Mouse (Mus musculus) midbrain, embryonic 14.5 days (tissue): Measurements from ENCODE around the gene Figla. TPM values are rescaled to one million over a fixed set of nuclear protein-coding genes. Genes with fewer than 3 reads are reported as not detected.
"Not testable (repeated sequence)": the region's sequence is repeated elsewhere in the genome, so short reads cannot be mapped to it uniquely, and the experiment has no call there.

ENCODE experiments used
- ATAC-seq: fragments of 200-750 bp; cut with Nextera tagmentation; 2 replicates; pipeline ENCODE4 v1.8.0; 2017; ENCODE audit warnings: moderate number of reproducible peaks, moderate library complexity; ENCODE audit not compliant: low FRiP score, low TSS enrichment
- DNase-seq: peaks from one replicate; pipeline ENCODE4 v3.0.0-alpha.2; 2015
- H3K27ac ChIP-seq: fragments of 300-500 bp; sonication (generic); replicated peaks from 2 replicates; pipeline ENCODE4 v1.5.1; 2014; ENCODE audit warnings: mild to moderate bottlenecking, low read depth, low read length, moderate library complexity
- H3K27me3 ChIP-seq: fragments of 300-500 bp; sonication (generic); 2 replicates; pipeline ENCODE4 v1.6.1; 2014; ENCODE audit warnings: low read length, control low read depth, mixed read lengths; ENCODE audit not compliant: control insufficient read depth, insufficient read depth
- H3K36me3 ChIP-seq: fragments of 300-500 bp; sonication (generic); 2 replicates; pipeline ENCODE4 v1.6.1; 2014; ENCODE audit warnings: low read length, control low read depth; ENCODE audit not compliant: control insufficient read depth, insufficient read depth
- H3K4me1 ChIP-seq: fragments of 300-500 bp; sonication (generic); 2 replicates; pipeline ENCODE4 v1.6.1; 2014; ENCODE audit warnings: mild to moderate bottlenecking, antibody characterized with exemption, low read length, control low read depth; ENCODE audit not compliant: control insufficient read depth, insufficient read depth
- H3K4me2 ChIP-seq: fragments of 300-500 bp; sonication (generic); 2 replicates; pipeline ENCODE4 v1.6.1; 2014; ENCODE audit warnings: mild to moderate bottlenecking, low read length, moderate library complexity
- H3K4me3 ChIP-seq: fragments of 300-500 bp; sonication (generic); replicated peaks from 2 replicates; pipeline ENCODE4 v1.5.1; 2014; ENCODE audit warnings: low read depth, low read length
- H3K9ac ChIP-seq: fragments of 300-500 bp; sonication (generic); replicated peaks from 2 replicates; pipeline ENCODE4 v1.6.1; 2014; ENCODE audit warnings: mild to moderate bottlenecking, low read length, moderate library complexity
- H3K9me3 ChIP-seq: fragments of 300-500 bp; sonication (generic); 2 replicates; pipeline ENCODE4 v1.6.1; 2016; ENCODE audit warnings: low read length, control low read depth, mixed read lengths; ENCODE audit not compliant: control insufficient read depth
- WGBS: fragments of 180-500 bp; shearing (Covaris S2); extraction: QIAGEN DNeasy Blood & Tissue Kit; methylation state at CpG from one replicate; pipeline ENCODE4 v1.1.7; 2014; 5-methylcytosine and 5-hydroxymethylcytosine counted together
- polyA plus RNA-seq: library from polyadenylated mRNA; unstranded; fragments of >200 nt; fragmentation: Nextera tagmentation; extraction: Ambion mirVana; gene quantifications from 2 replicates; pipeline ENCODE4 v1.2.1, GENCODE M21; 2014

Gene Figla
- polyA plus RNA-seq, 1 experiment from 2014 or later: not detected

DNA sequence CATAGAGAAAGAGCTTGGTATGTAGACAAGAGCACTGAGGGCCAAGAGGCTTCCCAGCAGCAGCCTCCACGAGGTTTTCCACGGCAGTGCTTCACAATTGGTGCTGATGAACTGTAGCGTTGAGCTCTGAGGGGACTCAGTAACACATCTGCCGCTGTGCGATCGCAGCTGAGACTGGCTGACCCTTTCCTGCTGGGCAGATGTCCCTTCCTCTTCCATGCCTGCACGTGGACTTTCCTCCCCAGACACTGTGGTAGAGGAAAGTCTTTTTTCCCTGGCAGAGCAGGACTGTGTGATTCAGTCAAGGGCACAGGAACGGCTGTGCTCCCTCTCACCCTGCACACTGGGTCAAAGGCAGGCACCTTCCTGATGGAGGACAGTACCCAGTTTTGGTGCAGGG is 31.6 kb upstream of the Figla start:
- Histone ChIP-seq H3K27ac (no peak overlapping the region), H3K4me1 (no peaks in the 10 kb centered on the region), H3K9ac (no peak overlapping the region), H3K27me3 (no peaks in the 10 kb centered on the region), H3K9me3 (no peaks in the 10 kb centered on the region), H3K4me2 (no peak overlapping the region), H3K36me3 (no peaks in the 10 kb centered on the region), H3K4me3 (no peak overlapping the region)
- no peak for DNase-seq
- no peak for ATAC-seq
- 81% methylated on average over 8 of the region's 8 CpGs for WGBS

- not testable (repeated sequence) for H3K27ac ChIP-seq, DNase-seq, H3K36me3 ChIP-seq, H3K4me3 ChIP-seq, H3K9ac ChIP-seq, H3K4me2 ChIP-seq, H3K9me3 ChIP-seq, H3K27me3 ChIP-seq, H3K4me1 ChIP-seq, ATAC-seq
- 92% methylated on average over 5 of the region's 5 CpGs for WGBS
Measured at GRCm38 (mm10) chr6:85989570-85989969, 26.4 kb upstream of the Figla start.

DNA sequence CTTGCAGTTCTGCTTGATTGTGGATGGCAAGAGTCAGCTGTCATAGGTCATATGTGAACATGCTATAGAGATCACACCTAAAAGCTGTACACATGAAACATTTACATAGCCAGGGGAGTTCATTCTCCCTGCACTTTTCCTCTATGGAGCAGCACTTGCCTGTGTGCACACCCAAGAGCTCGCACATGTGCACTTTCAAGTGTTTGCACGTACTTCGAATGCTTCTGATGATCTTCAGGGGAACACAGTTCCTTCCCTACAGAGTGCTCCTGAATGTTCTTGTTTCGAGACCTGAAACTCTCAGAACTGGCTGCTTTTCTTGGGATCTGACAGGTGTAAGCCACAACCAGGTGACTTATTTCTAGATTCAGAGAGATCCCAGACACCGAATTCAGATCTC is 25.2 kb upstream of the Figla start:
- not testable (repeated sequence) for H3K9ac ChIP-seq, H3K4me3 ChIP-seq, H3K27ac ChIP-seq, ATAC-seq, H3K27me3 ChIP-seq, H3K9me3 ChIP-seq, H3K36me3 ChIP-seq, DNase-seq, H3K4me2 ChIP-seq, H3K4me1 ChIP-seq
- WGBS: 91% methylated on average over 5 of the region's 5 CpGs

GRCm38 (mm10) chr6:86003405-86003925 is 12.5 kb upstream of the Figla start:
- Histone ChIP-seq H3K4me1 (no peaks in the 10 kb centered on the region), H3K9me3 (no peaks in the 10 kb centered on the region), H3K9ac (no peak overlapping the region), H3K27ac (no peak overlapping the region), H3K4me2 (no peak overlapping the region), H3K4me3 (no peak overlapping the region), H3K27me3 (no peaks in the 10 kb centered on the region), H3K36me3 (no peaks in the 10 kb centered on the region)
- DNase-seq (no peak), ATAC-seq (no peak)
- WGBS: 75% methylated on average over 18 of the region's 18 CpGs

DNA sequence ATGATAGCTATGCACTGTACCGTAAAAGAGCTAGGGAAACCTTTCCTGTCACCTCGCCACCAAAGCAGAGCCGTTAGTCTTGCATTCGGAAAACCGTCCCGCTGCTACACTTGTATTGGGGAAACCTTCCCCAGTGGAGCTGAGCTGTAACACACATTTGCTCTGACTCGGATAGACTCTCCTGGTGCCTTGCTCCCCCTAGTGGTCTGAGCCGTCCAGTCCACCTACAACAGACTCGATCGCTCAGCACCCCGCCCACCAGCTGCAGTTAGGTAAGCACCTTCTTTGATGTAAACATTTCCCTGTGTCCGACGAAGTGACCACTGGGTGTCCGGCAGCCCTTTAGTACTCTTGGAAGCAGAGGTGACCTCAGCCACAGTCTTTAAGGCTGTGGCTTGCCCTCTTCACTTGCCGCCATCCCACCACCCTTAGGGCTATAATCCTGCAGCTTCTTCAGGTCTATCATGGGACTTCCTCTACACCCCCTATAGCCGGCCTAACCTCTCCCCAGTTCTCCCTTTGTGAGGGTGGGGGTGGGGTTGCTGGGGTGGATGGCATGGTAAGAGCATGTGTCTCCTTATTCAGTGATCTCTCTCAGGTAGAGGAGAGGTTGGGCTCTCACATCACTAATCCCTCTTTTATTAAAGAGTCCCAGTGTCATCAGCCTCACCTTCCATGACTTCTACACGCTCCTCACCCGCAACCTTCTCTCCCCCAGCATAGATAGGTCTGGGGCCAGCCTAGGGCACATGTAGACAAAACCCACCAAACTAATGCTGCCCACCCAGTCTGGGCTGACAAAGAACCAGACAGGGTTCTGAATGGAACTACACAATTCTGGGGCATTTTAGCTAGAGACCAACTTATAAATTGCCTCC is 11.5 kb upstream of the Figla start:
- Histone ChIP-seq H3K9me3 (no peaks in the 10 kb centered on the region), H3K27me3 (no peaks in the 10 kb centered on the region), H3K27ac (no peak overlapping the region), H3K36me3 (no peaks in the 10 kb centered on the region), H3K4me1 (no peaks in the 10 kb centered on the region), H3K9ac (0 out of 2 replicates have a peak overlapping the region, but pooled peaks have one; percentile 26), H3K4me3 (no peak overlapping the region), H3K4me2 (peak overlapping the region; percentile 42)
- WGBS: 12% methylated on average over 18 of the region's 18 CpGs
- DNase-seq (peak; percentile 93), ATAC-seq (peak; percentile 78)

DNA sequence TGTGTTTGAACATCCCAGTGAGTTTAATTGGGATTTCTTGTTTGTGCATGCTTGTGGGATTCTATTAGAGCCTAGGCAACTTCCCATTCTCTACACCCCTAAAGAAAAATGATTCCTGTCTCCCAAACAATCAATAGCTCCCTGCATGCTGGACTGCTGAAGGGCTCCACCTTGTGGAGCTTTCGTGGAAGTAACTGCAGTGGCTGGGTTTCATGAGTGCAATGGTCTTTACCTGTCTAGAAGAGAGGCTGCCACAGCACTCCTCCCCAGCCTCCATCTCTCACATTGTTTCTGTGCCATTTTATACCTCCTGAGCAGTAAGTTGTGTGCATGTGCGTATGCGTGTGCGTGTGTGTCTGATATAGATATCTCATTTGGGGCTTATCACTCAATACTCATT is 6.0 kb upstream of the Figla start:
- H3K4me3 ChIP-seq: no peak overlapping the region
- H3K36me3 ChIP-seq: no peaks in the 10 kb centered on the region
- no peak overlapping the region for H3K9ac ChIP-seq
- ATAC-seq (no peak), DNase-seq (peak; percentile 85)
- no peaks in the 10 kb centered on the region for H3K4me1 ChIP-seq
- 42% methylated on average over 4 of the region's 4 CpGs for WGBS
- no peaks in the 10 kb centered on the region for H3K27me3 ChIP-seq
- H3K9me3 ChIP-seq: no peaks in the 10 kb centered on the region
- no peak overlapping the region for H3K27ac ChIP-seq
- H3K4me2 ChIP-seq: no peak overlapping the region

- not testable (repeated sequence) for H3K9ac ChIP-seq, ATAC-seq, H3K27me3 ChIP-seq, H3K27ac ChIP-seq, DNase-seq, H3K36me3 ChIP-seq, H3K4me3 ChIP-seq, H3K4me1 ChIP-seq, H3K9me3 ChIP-seq, H3K4me2 ChIP-seq
- 83% methylated on average over 5 of the region's 5 CpGs for WGBS
Measured at GRCm38 (mm10) chr6:86014812-86015211, 1.2 kb upstream of the Figla start.

DNA sequence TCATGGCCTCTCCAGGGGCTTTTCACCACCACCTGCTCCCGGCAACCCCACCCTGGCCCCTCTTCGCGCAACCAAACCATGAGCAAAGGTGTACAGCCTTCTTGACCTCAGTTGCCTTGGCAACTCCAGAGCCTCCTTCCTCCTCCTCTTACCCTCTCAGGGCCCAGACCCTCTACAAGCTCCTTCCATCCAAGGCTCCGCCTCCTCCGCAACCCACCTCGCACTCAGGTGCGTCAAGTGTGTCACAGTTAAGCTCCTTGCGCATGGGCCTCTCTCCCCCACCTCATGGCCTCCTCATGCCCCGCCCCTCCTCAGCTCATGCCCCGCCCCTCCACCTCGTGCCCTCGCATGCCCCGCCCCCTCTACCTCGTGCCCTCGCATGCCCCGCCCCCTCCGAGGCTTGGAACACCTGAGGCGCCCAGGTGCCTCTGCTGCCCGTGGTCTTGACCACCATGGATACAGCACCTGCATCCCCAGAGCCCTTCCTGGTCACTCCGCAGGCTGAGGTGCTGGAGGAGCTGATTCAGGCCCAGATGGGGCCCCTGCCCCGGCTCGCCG is 901 bp downstream of the Figla start:
- H3K9me3 ChIP-seq: no peaks in the 10 kb centered on the region
- H3K4me1 ChIP-seq: no peaks in the 10 kb centered on the region
- ATAC-seq (no peak), DNase-seq (no peak)
- H3K4me3 ChIP-seq: no peak overlapping the region
- H3K9ac ChIP-seq: no peak overlapping the region
- no peaks in the 10 kb centered on the region for H3K27me3 ChIP-seq
- no peak overlapping the region for H3K4me2 ChIP-seq
- H3K36me3 ChIP-seq: no peaks in the 10 kb centered on the region
- H3K27ac ChIP-seq: no peak overlapping the region
- WGBS: 78% methylated on average over 23 of the region's 23 CpGs
